Mouse (Mus musculus): Measurements from ENCODE around the gene Cyp2c68. TPM values are rescaled to one million over a fixed set of nuclear protein-coding genes. Genes with fewer than 3 reads are reported as not detected.

The Cyp2c68 gene
- 17.1 and 37.7 TPM in 2 replicates for polyA plus RNA-seq (2012; rRNA removed)

DNA sequence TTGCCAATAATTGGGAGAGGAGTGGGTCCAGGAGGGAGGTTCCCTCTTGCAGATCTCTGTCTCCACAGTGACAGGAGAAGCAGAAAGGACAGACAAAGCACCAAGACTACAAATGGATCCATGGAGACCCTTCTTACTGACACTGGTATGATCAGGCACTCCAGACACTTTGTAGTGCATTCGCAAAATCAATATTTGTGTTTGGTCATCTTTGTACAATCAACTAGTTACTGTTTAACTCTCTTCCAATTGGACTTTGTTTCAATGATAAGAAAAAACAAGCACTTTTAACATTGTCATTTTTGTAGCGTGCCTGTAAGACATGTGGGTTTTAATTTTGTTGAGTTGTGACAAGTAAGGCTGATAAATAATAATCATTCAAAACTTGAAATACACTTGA lies at the start of gene Cyp2c68:
Cyp2c68 (minus strand) TSS at position 135 of the 400 bp plus-strand sequence.

DNA sequence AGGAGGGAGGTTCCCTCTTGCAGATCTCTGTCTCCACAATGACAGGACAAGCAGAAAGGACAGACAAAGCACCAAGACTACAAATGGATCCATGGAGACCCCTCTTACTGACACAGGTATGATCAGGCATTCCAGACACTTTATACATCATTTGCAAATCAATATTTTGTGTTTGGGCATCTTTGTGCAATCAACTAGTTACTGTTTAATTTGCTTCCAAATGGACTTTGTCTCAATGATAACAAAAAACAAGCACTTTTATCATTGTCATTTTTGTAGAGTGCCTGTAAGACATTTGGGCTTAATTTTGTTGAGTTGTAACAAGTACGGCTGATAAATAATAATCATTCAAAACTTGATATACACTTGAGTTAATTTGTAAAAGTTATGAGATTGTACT lies 91.9 kb downstream of the Cyp2c68 start, which contains the start of gene Cyp2c67:
Cyp2c67 (minus strand) TSS at position 114 of the 400 bp plus-strand sequence.

Other genes with a start within 250 kb of the Cyp2c68 start
- not detected in 2 replicates for gene Cyp2c39, start 230.2 kb downstream of the Cyp2c68 start, polyA plus RNA-seq (2012; rRNA removed)
- gene Cyp2c67, start 92.0 kb downstream of the Cyp2c68 start, polyA plus RNA-seq (2012; rRNA removed), result 0.06 TPM in 1 of 2 replicates, not detected in the other
- 0.19 and 0.23 TPM in 2 replicates for gene Cyp2c40, start 71.8 kb upstream of the Cyp2c68 start, polyA plus RNA-seq (2012; rRNA removed)
- gene Cyp2c69, start 145.7 kb upstream of the Cyp2c68 start, polyA plus RNA-seq (2012; rRNA removed), result 1.0 and 2.6 TPM in 2 replicates